Mouse (Mus musculus) C2C12 (cell line): ENCODE data around the gene Utrn. TPM values are rescaled to one million over a fixed set of nuclear protein-coding genes. Genes with fewer than 3 reads are reported as not detected.
A peak's percentile ranks its signal among the peaks of the same experiment; 100 is the strongest.

Source experiments
- H3K27me3 ChIP-seq: one replicate; pipeline ENCODE4 v1.6.1; 2011; ENCODE audit not compliant: control insufficient read depth, insufficient read depth, insufficient read length
- H3K36me3 ChIP-seq: one replicate; pipeline ENCODE4 v1.6.1; 2011; ENCODE audit not compliant: control insufficient read depth, insufficient read depth
- H3K4me3 ChIP-seq: one replicate; pipeline ENCODE4 v1.5.1; 2011; ENCODE audit warnings: mild to moderate bottlenecking, control low read depth; ENCODE audit not compliant: poor library complexity, insufficient read depth, severe bottlenecking
- H3K79me2 ChIP-seq: one replicate; pipeline ENCODE4 v1.6.1; 2011; ENCODE audit not compliant: control insufficient read depth, insufficient read depth
- H3K79me3 ChIP-seq: one replicate; pipeline ENCODE4 v1.6.1; 2011; ENCODE audit warnings: low read depth, control low read depth
- H3ac ChIP-seq: one replicate; pipeline ENCODE3; 2011; ENCODE audit warnings: low read depth; ENCODE audit not compliant: control insufficient read depth, insufficient read length
- CEBPB ChIP-seq: IDR thresholded peaks from one replicate; pipeline ENCODE4 v1.6.1; 2011; ENCODE audit warnings: low read depth, mild to moderate bottlenecking, control low read depth, moderate library complexity
- CTCF ChIP-seq: IDR thresholded peaks from one replicate; pipeline ENCODE4 v1.5.1; 2011; ENCODE audit not compliant: control insufficient read depth, insufficient read depth, insufficient read length
- FOSL1 ChIP-seq: IDR thresholded peaks from one replicate; pipeline ENCODE4 v1.8.0; 2011; ENCODE audit warnings: mild to moderate bottlenecking, low read length; ENCODE audit not compliant: poor library complexity, insufficient read depth, severe bottlenecking
- MAX ChIP-seq: IDR thresholded peaks from one replicate; pipeline ENCODE4 v1.6.1; 2011; ENCODE audit warnings: mild to moderate bottlenecking, control low read depth
- MYOD1 ChIP-seq: IDR thresholded peaks from one replicate; pipeline ENCODE4 v1.6.1; 2011; ENCODE audit warnings: low read depth; ENCODE audit not compliant: control insufficient read depth, insufficient read length
- MYOG ChIP-seq: IDR thresholded peaks from one replicate; pipeline ENCODE4 v1.6.1; 2011; ENCODE audit not compliant: control insufficient read depth, insufficient read length; ENCODE audit errors: extremely low read depth
- USF1 ChIP-seq: IDR thresholded peaks from one replicate; pipeline ENCODE4 v1.6.1; 2011; ENCODE audit warnings: low read depth, mild to moderate bottlenecking, control low read depth, moderate library complexity
- polyA plus RNA-seq: library from polyadenylated mRNA; unstranded; fragments of >200 nt; fragmentation: generic; extraction: Trizol; gene quantifications from one replicate; pipeline ENCODE4 v1.2.1, GENCODE M21; 2012; ENCODE audit warnings: missing spikeins

The Utrn gene
- polyA plus RNA-seq, 1 experiment: 10.5 TPM

DNA sequence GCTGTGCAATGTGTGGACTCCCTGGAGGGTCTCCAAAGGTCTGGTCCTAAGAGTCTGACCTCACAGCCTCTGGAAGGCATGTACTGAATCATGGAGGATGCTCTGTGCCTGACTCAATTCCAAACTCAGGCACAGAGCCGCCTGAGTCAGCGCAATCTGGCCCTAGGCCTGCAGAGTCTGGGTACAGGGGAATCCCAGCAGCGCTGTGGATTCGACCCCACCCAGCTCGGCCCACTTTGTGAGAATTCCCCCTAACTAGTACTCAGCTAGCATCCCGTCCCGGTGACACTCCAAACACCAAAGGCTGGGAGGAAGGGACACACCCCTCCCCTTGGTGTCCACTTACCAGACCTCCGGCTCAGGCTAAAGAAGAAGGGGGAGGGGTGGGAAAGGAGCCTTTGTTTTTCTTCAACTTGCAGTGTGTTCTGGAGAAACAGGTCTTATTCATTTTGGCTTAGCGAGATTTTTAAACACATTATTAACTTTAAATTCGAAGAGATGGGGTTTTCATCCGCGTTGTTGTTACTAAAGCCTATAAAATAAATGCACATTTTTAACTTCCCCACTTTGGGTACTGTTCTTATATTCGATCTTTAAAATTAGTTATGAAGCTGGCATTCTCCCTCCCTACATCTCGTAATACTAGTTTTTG lies 9.6 kb upstream of the Utrn start:
- Histone ChIP-seq H3K79me3 (no peaks in the 10 kb centered on the region), H3K79me2 (no peaks in the 10 kb centered on the region), H3K36me3 (no peaks in the 10 kb centered on the region), H3ac (no peak overlapping the region), H3K4me3 (no peak overlapping the region), H3K27me3 (no peaks in the 10 kb centered on the region)
- TF ChIP-seq USF1 (no peak), MYOG (no peak), CEBPB (peak; percentile 11), CTCF (no peak), MAX (peak; percentile 66), MYOD1 (no peak), FOSL1 (peak; percentile 49)

GRCm38 (mm10) chr10:12876426-12876825 lies 7.3 kb upstream of the Utrn start:
- peak; percentile 64 for TF ChIP-seq USF1
- no peak for TF ChIP-seq MAX
- H3K79me3 ChIP-seq: no peaks in the 10 kb centered on the region
- H3K27me3 ChIP-seq: no peaks in the 10 kb centered on the region
- no peak overlapping the region for H3K4me3 ChIP-seq
- H3K79me2 ChIP-seq: no peaks in the 10 kb centered on the region
- no peak overlapping the region for H3ac ChIP-seq
- no peaks in the 10 kb centered on the region for H3K36me3 ChIP-seq

DNA sequence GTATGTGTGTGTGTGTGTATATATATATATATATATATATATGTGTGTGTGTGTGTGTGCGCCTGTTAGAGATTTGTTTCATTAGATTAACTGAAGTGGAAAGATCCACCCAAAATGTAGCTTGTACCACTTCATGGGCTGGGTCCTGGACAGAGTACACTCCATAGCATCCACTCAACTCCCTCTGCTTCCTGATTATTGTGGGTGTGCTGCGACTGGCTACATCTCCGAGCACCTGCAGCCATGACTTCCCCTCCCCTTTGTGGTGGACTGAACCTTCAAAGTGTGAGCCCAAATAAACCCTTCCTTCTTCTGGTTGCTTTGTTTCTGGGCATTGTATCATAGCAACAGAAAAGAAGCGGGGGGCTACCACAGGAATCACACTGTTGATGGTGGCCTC lies 6.2 kb upstream of the Utrn start:
- H3K4me3 ChIP-seq: no peak overlapping the region
- no peaks in the 10 kb centered on the region for H3K79me2 ChIP-seq
- H3K79me3 ChIP-seq: no peaks in the 10 kb centered on the region
- H3ac ChIP-seq: no peak overlapping the region
- TF ChIP-seq MAX (no peak), FOSL1 (no peak), MYOG (no peak), CTCF (no peak), USF1 (no peak), MYOD1 (no peak), CEBPB (no peak)
- H3K36me3 ChIP-seq: no peaks in the 10 kb centered on the region
- no peaks in the 10 kb centered on the region for H3K27me3 ChIP-seq

- TF ChIP-seq MAX (no peak), MYOD1 (no peak), USF1 (no peak), CEBPB (peak; percentile 50), CTCF (no peak), MYOG (no peak)
- no peak overlapping the region for H3ac ChIP-seq
- no peaks in the 10 kb centered on the region for H3K79me3 ChIP-seq
- no peaks in the 10 kb centered on the region for H3K79me2 ChIP-seq
- H3K27me3 ChIP-seq: no peaks in the 10 kb centered on the region
- H3K4me3 ChIP-seq: no peak overlapping the region
- H3K36me3 ChIP-seq: no peaks in the 10 kb centered on the region
Measured at GRCm38 (mm10) chr10:12874577-12875277, 5.6 kb upstream of the Utrn start.

- Histone ChIP-seq H3K36me3 (peaks cover 8% of the 10 kb centered on the region), H3K4me3 (peak overlapping the region; percentile 70), H3ac (no peak overlapping the region), H3K79me3 (peaks cover 29% of the 10 kb centered on the region), H3K27me3 (no peaks in the 10 kb centered on the region), H3K79me2 (peaks cover 30% of the 10 kb centered on the region)
- TF ChIP-seq MAX: no peak
- no peak for TF ChIP-seq FOSL1
- TF ChIP-seq CTCF: no peak
- TF ChIP-seq USF1: no peak
- TF ChIP-seq MYOD1: no peak
- TF ChIP-seq MYOG: no peak
- no peak for TF ChIP-seq CEBPB
Measured at GRCm38 (mm10) chr10:12869846-12870245, 681 bp upstream of the Utrn start.
